Mouse (Mus musculus) common myeloid progenitor, adult 5-6 weeks (primary cell): ENCODE data around the gene Myo1d. TPM values are rescaled to one million over a fixed set of nuclear protein-coding genes. Genes with fewer than 3 reads are reported as not detected.

ENCODE experiments used
- ATAC-seq: replicated peaks from 2 replicates; pipeline ENCODE4 v1.8.0; 2016; ENCODE audit warnings: low read depth, mild to moderate bottlenecking, moderate TSS enrichment, inconsistent platforms; ENCODE audit not compliant: poor library complexity, severe bottlenecking
- total RNA-seq: library from RNA; stranded (forward); fragments of 200-1000, 187-1606 nt; gene quantifications from 2 replicates; pipeline ENCODE4 v1.2.3, GENCODE M21; 2017

The Myo1d gene
- total RNA-seq, result 6.6 and 7.0 TPM in 2 replicates

- ATAC-seq, result peak; percentile 79
Observed at GRCm38 (mm10) chr11:80779527-80780344, at the start of gene Myo1d. TSS of gene Myo1d (minus strand) at chr11:80780025.

- no peak for ATAC-seq
Observed at GRCm38 (mm10) chr11:80821794-80822193, 42.0 kb upstream of the Myo1d start.

GRCm38 (mm10) chr11:80821296-80821695, 41.5 kb upstream of the Myo1d start:
- ATAC-seq, result no peak

GRCm38 (mm10) chr11:80820085-80820484, 40.3 kb upstream of the Myo1d start:
- no peak for ATAC-seq

GRCm38 (mm10) chr11:80818060-80818697, 38.4 kb upstream of the Myo1d start:
- peak; percentile 62 for ATAC-seq

GRCm38 (mm10) chr11:80815354-80815753, 35.5 kb upstream of the Myo1d start:
- no peak for ATAC-seq

- no peak for ATAC-seq
Observed at GRCm38 (mm10) chr11:80811156-80811555, 31.3 kb upstream of the Myo1d start.

GRCm38 (mm10) chr11:80809993-80810821, 30.4 kb upstream of the Myo1d start, which contains the start of gene Tmem98:
TSS of gene Tmem98 (plus strand) at chr11:80810175.
- peak; percentile 23; the same call in 1 of the 2 replicates for ATAC-seq

- ATAC-seq, result no peak
Observed at GRCm38 (mm10) chr11:80809666-80809992, 29.8 kb upstream of the Myo1d start.

- ATAC-seq, result peak; percentile 26; the same call in 1 of the 2 replicates
Observed at GRCm38 (mm10) chr11:80808551-80809070, 28.8 kb upstream of the Myo1d start.

GRCm38 (mm10) chr11:80802706-80803105, 22.9 kb upstream of the Myo1d start:
- no peak for ATAC-seq

- peak; percentile 71; the same call in 1 of the 2 replicates for ATAC-seq
Observed at GRCm38 (mm10) chr11:80799979-80800378, 20.2 kb upstream of the Myo1d start.

- ATAC-seq, result no peak
Observed at GRCm38 (mm10) chr11:80795431-80795830, 15.6 kb upstream of the Myo1d start.

- no peak for ATAC-seq
Observed at GRCm38 (mm10) chr11:80794290-80794689, 14.5 kb upstream of the Myo1d start.

GRCm38 (mm10) chr11:80793386-80793785, 13.6 kb upstream of the Myo1d start:
- ATAC-seq, result no peak

- ATAC-seq, result 0 out of 2 replicates have a peak, but pooled peaks have one; percentile 42
Observed at GRCm38 (mm10) chr11:80791677-80792432, 12.0 kb upstream of the Myo1d start.

- no peak for ATAC-seq
Observed at GRCm38 (mm10) chr11:80790413-80790812, 10.6 kb upstream of the Myo1d start.

GRCm38 (mm10) chr11:80789647-80790240, 9.9 kb upstream of the Myo1d start:
- no peak for ATAC-seq

- ATAC-seq, result peak; percentile 89
Observed at GRCm38 (mm10) chr11:80785672-80786071, 5.8 kb upstream of the Myo1d start.
